Mouse (Mus musculus) ovary, postnatal 14 days (tissue): ENCODE data around the gene Ncf2.

Experiments
- DNase-seq: peaks from one replicate; pipeline ENCODE4 v3.0.0; 2022; ENCODE audit warnings: low spot score

Ncf2 gene

GRCm38 (mm10) chr1:152796683-152797263, 3.2 kb upstream of the Ncf2 start:
- DNase-seq = no peak

DNA sequence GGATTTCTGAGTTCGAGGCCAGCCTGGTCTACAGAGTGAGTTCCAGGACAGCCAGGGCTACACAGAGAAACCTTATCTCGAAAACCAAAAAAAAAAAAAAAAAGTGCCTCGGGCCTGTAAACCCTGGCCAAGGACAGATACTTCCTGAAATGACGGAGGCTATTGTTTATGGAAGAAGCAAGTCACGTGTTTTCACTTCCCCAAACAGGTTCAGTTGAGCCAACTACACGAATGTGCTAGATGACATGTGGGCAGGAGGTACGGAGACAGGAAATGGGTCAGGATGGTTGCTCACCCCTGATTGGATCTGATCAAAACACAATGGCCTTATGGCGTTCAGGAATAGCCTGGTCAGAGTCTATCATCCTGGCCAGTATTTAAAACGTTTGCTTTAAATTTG, 1.9 kb upstream of the Ncf2 start:
- no peak for DNase-seq

DNA sequence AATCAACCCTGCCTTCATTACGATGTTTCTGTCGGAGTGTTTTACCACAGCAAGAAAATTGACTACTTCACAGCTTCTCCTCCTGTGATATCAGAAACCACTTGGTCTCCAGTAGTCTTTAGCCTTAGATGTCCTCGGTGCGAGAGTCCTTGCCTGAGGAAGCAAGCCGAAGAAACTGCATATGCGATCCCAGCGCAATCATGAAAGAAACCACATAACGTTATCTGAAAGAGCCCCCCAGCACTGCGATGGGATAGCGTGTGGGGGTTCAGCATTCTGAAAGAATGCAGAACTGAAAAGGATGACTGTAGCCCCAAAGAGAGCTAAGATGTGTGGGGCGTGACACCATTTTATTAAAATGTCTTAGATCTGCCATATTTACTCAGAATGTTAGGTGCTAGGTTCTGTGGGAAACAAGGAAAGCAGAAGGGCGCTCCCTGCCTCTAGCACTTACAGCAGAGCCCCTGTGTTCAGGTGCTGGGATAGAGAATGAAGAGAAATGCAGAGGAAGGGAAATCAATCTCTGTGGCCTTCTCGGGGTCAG, 711 bp downstream of the Ncf2 start:
- DNase-seq = no peak

DNA sequence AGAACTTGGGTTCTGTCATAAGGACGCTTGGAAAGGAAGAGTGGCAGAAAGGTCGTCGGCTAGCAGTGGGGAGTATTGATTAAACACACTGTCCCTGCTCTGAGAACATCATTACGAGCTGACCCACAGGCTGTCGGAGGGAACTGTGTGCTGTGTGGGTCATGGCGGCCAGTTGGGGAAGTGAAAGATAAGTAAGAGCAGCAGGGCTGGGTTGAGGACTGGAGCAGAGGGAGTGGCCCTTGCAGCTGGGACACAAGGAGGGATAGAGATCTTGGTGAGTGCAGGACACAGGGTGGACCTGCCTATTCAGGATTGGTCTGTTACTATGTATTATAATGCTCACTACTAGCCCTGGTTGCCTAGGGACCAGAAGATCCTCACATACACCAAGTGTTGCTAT, 4.9 kb downstream of the Ncf2 start:
- DNase-seq = no peak

DNA sequence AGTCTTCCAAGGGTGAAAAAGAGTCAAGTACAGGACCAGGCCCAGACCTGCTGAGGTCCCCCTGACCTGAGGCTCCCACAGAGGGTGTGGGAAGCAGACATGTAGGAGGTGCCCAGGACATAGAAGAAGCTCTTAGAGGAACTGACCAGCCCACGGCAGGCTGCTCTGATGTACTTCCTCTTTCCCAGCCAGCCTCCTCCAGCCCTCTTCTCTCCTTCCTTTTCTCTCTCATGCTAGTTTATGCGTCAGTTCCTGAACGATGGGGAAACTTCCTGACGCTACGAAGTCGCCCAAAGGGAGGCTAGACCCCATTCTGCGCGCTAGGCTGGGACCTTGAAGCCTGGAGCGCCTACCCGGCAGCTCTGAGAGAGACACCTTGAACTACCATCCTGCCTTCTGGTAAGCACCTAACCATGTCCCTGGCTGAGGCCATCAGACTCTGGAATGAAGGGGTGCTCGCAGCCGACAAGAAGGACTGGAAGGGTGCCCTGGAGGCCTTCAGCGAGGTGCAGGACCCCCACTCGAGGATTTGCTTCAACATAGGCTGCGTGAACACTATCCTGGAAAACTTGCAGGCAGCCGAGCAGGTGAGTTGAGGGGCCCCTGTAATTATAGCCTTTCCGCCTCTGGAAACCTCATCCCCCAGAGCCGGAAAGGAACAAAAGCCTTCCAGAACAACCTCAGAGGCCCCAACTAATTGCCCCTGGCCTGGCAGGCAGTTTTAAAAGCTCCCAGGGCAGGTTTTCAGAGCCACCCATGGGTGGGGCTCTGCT, 7.8 kb downstream of the Ncf2 start:
- no peak for DNase-seq

DNA sequence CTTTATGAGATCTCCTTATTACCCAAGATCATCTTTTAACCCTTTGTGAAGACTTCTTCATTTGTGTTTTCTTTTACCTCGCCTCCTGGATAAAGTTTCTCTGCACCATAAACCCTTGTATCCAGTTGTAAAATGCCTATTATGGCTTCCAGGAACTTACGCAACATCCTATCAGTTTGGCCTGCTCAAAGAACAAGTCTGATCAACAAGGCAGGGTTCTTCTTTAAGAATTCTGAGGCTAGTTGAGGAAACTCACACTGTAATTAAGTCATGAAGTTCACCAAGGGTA, 8.3 kb downstream of the Ncf2 start:
- no peak for DNase-seq

DNA sequence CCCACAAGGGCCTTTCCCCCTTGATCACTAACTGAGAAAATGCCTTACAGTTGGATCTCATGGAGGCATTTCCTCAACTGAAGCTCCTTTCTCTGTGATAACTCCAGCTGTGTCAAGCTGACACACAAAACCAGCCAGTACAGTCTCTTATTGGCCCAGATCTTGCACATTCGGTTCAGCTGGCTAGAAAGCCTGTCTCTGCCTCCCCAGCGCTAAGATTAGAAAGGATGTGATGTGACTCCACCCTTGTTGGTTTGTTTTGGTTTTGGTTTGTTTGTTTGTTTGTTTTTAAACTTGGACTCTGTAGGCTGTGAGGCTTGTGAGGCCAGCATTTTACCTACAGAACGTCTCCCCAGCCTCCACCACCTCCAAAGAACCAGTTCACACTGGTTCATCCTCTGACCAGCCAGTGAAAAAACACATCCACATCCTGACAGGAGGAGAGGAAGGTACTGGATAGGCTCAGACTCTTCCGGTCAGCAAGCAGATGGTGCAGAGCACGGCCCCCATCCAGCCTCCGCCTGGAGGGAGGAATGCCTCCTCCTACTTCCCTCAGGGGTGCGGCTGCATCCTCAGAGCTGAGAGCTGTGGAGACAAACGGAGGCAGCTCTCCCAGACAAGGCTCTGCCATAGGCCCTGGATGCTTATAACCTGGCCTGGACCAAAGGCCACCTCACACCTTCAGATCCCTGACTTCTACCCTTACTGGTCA, 9.7 kb downstream of the Ncf2 start:
- no peak for DNase-seq

DNA sequence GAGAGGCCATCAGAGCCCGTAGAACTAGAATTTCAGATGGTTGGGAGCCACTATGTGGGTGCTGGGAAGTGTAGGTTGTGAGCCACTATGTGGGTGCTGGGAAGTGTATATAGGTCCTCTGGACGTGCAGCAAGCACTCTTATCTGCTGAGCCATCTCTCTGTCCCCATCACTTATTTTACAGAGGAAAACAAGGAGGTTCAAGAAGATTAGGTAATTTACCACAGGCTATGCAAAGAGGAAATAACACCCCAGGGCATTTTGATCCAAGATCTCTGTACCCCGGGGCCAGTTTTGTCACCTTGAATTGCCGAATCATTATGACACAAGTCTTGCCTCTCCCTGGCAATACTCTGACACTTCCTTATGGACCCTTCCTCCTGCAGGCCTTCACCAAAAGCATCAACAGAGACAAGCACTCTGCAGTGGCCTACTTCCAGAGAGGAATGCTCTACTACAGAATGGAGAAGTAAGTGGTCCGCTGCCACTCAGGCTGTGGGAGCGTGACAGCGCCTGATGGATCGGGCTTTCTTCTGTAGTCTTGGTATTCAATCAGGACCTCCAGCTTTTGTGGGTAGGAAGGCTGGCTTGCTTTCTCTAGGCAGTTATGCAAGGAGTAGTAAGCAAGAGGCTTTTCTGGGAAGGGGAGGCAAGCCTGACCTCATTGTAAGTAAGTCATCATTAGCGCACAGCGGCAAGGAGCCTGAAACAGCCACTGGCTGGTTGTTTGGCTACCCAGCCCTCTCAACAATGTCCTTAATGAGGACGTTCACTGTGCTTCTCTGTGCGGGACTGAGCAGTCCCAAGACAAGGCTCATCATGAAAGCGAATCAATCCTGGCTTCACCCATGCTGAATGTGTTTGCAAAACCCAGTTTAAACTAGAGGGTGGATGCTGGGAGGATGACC, 10.8 kb downstream of the Ncf2 start:
- no peak for DNase-seq

- peak; percentile 21 for DNase-seq
These were observed 15.3 kb downstream of the Ncf2 start for GRCm38 (mm10) chr1:152815265-152815701.

GRCm38 (mm10) chr1:152817027-152817769, 17.2 kb downstream of the Ncf2 start:
- no peak for DNase-seq

DNA sequence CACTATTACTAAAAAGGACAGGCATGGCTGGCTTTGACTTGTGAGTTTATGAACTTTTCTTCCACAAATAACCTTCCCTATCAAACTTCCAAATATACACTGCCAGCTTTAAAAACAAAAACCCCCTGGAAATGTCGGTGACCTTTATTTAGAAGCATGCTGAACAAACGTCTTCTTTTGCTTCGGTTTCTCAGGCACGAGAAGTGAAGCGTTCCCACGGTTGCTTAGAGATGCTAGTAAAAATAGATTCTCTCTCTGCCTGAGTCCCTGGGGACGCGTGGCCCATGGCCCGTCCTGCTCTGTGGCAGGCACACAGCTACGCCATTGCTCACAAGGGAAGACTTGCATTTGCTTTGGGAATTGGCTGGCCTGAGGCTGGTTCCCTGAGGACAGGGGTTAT, 17.8 kb downstream of the Ncf2 start:
- no peak for DNase-seq

GRCm38 (mm10) chr1:152819558-152819957, 19.6 kb downstream of the Ncf2 start:
- no peak for DNase-seq

GRCm38 (mm10) chr1:152820911-152821695, 21.1 kb downstream of the Ncf2 start:
- no peak for DNase-seq

GRCm38 (mm10) chr1:152821746-152822145, 21.8 kb downstream of the Ncf2 start:
- DNase-seq = no peak

DNA sequence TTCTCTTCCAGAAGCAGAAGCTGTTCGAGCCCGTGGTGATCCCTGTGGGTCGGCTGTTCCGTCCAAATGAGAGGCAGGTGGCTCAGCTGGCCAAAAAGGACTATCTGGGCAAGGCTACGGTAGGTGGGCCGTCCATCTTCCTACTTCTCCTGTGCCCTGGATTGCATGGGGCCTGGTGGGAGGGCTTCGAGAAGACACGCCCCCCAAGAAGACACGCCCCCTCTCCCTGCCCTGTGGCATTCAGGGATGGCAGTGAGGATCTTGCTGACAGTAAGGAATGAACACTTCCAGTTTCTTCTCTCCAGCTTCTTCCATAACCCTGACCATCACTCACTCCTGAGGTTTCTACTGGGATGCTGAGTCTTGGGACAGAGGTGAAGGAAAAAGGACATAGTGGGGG, 24.2 kb downstream of the Ncf2 start:
- DNase-seq = no peak

GRCm38 (mm10) chr1:152826446-152826845, 26.5 kb downstream of the Ncf2 start:
- no peak for DNase-seq

DNA sequence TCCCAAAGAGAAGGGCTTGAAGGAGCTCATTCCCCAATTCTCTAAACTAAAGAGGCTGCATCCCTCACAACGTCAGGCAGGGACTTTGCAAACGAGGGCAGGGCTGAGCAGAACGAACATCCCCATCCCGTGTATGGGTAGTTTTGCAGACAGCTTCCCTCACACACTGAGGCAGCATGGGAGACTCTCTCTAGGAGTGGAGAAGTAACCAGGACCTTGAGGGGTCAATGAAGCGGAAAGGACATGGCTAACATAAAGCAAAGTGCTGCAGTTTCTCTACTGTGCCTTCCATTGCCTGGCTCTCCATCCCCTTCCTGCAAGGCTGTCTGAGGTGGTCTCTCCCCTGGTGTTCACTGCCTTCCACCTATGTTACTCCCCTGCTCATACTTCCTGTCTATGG, 28.2 kb downstream of the Ncf2 start:
- DNase-seq = no peak

- DNase-seq = no peak
These were observed 28.8 kb downstream of the Ncf2 start for GRCm38 (mm10) chr1:152828637-152829355.

GRCm38 (mm10) chr1:152830054-152830453, 30.1 kb downstream of the Ncf2 start:
- DNase-seq = no peak

DNA sequence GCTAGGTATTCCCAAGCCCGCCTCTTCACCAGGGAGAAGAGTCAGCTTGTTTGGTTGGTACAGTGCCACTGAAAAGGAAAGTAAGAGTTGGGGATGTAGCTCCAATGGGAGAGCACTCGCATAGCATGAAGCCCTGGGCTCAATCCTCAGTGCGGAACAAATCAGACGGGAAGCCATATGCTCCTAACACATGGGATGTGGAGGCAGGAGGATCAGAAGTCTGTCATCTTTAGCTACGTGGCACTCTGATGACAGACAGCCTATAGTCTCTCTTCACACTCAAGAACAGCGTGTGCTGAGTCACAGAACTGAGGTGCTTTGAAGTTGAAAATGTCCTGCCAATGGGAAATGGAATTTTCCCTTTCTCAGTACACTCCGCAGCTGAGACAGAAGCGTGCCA, 31.0 kb downstream of the Ncf2 start:
- no peak for DNase-seq
